In the genomic region with DNA sequence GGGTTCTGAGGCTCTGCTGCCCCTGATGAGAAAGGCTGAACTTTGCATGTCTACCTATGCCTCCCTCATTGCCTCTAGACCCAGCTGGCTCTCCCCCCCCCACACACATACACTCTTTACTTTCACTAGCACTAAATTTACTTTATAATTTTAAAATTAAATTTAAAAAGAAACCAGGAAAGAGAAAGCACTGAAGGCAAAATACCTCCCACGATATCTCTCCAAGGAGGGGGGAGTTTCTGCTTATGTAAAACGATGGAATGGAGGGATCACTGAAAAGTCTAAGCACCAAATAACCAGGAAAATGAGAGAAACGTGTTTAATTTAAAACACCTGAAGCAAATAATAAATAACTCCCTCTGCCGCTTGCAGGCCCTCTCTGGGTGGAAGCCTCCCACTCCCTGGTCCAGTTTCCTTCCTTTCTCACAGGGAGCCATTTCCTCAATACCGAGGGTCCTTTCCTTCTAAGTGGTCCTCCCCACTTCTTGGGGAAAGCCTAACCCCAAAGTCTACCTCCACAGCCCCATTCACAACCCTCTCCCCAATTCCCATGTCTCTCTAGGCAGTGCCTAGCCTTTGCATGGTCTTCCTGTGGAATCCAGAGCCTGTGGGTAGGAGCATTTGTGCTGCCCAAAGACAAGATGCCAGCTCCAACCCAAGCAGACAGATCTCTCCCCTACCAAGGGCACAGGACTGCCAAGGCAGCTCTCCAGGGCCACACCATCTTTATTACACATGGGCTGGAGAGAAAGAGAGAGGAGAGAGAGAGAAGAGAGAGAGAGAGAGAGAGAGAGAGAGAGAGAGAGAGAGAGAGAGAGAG, we compare ENCODE assay signal across 11 mouse cellular contexts. TPM values are rescaled to one million over a fixed set of nuclear protein-coding genes. Genes with fewer than 3 reads are reported as not detected.
A peak's percentile ranks its signal among the peaks of the same experiment; 100 is the strongest.
DNase-seq lines count a peak whose midpoint lies in the region; ATAC-seq lines count a peak whose summit lies in the region.
"Had no signal": no experiment of that assay in that cellular context is flagged by ENCODE, and none has a peak within 500 bp of the region (broad histone marks: within the 10 kb centered on the region; RNA-seq: fewer than 3 reads in every experiment).

No protein-coding gene starts in this region.

- H3K36me3 ChIP-seq in hindbrain, embryonic 15.5 days = no peaks in the 10 kb centered on the region
- no peaks in the 10 kb centered on the region for H3K36me3 ChIP-seq in hindbrain, embryonic 12.5 days
- H3K36me3 ChIP-seq in forebrain, embryonic 16.5 days (ENCODE audit: control insufficient read depth, insufficient read depth) = no peaks in the 10 kb centered on the region
- no peaks in the 10 kb centered on the region for H3K36me3 ChIP-seq in neural tube, embryonic 15.5 days
- H3K36me3 ChIP-seq: liver, embryonic 15.5 days had no signal

- peak; percentile 68 to 74 for DNase-seq in cerebellum, postnatal 10 days
- no peak for DNase-seq in cerebellum, postnatal 4 days (ENCODE audit: low spot score in 2 of 2)
- no peak for DNase-seq in right cerebral cortex, postnatal 10 days (ENCODE audit: low spot score in 2 of 2)
- no peak for DNase-seq in left cerebral cortex, postnatal 36 days (ENCODE audit: low spot score in 2 of 2)
- DNase-seq: lung, postnatal 4 days; spleen, adult 18-20 months had no signal

- no peak overlapping the region for H3K4me2 ChIP-seq in hindbrain, embryonic 15.5 days
- H3K4me2 ChIP-seq in hindbrain, embryonic 12.5 days (replicated peaks) = no peak overlapping the region
- peak overlapping the region; percentile 33 for H3K4me2 ChIP-seq in forebrain, embryonic 16.5 days (ENCODE audit: low read length)
- H3K4me2 ChIP-seq in neural tube, embryonic 15.5 days = no peak overlapping the region
- H3K4me2 ChIP-seq: liver, embryonic 15.5 days had no signal

- H3K4me3 ChIP-seq in hindbrain, embryonic 15.5 days = no peak overlapping the region
- no peak overlapping the region for H3K4me3 ChIP-seq in hindbrain, embryonic 12.5 days
- no peak overlapping the region for H3K4me3 ChIP-seq in forebrain, embryonic 16.5 days (replicated peaks; ENCODE audit: low read length)
- H3K4me3 ChIP-seq in neural tube, embryonic 15.5 days (replicated peaks) = no peak overlapping the region
- H3K4me3 ChIP-seq: liver, embryonic 15.5 days had no signal

- no peaks in the 10 kb centered on the region for H3K9me3 ChIP-seq in hindbrain, embryonic 15.5 days
- no peaks in the 10 kb centered on the region for H3K9me3 ChIP-seq in hindbrain, embryonic 12.5 days (replicated peaks)
- H3K9me3 ChIP-seq in forebrain, embryonic 16.5 days (ENCODE audit: control insufficient read depth, low read length) = no peaks in the 10 kb centered on the region
- no peaks in the 10 kb centered on the region for H3K9me3 ChIP-seq in neural tube, embryonic 15.5 days (replicated peaks)
- H3K9me3 ChIP-seq: liver, embryonic 15.5 days had no signal

- H3K4me1 ChIP-seq in hindbrain, embryonic 15.5 days (replicated peaks) = peaks cover 55% of the 10 kb centered on the region
- peaks cover 39% of the 10 kb centered on the region for H3K4me1 ChIP-seq in hindbrain, embryonic 12.5 days
- H3K4me1 ChIP-seq in forebrain, embryonic 16.5 days (replicated peaks; ENCODE audit: control insufficient read depth, insufficient read depth, low read length) = peaks cover 64% of the 10 kb centered on the region
- peaks cover 69% of the 10 kb centered on the region for H3K4me1 ChIP-seq in neural tube, embryonic 15.5 days

- WGBS in hindbrain, embryonic 15.5 days = 25% methylated on average over 5 of the region's 5 CpGs
- WGBS in hindbrain, embryonic 12.5 days = 8% methylated on average over 5 of the region's 5 CpGs
- 37% methylated on average over 5 of the region's 5 CpGs for WGBS in forebrain, embryonic 16.5 days
- WGBS in neural tube, embryonic 15.5 days = 22% methylated on average over 5 of the region's 5 CpGs

- peaks cover 71% of the 10 kb centered on the region for H3K27me3 ChIP-seq in hindbrain, embryonic 15.5 days
- H3K27me3 ChIP-seq in hindbrain, embryonic 12.5 days = peaks cover 100% of the 10 kb centered on the region
- peaks cover 7% of the 10 kb centered on the region for H3K27me3 ChIP-seq in forebrain, embryonic 16.5 days (replicated peaks; ENCODE audit: control insufficient read depth, insufficient read depth, low read length)
- peaks cover 83% of the 10 kb centered on the region for H3K27me3 ChIP-seq in neural tube, embryonic 15.5 days (replicated peaks)

- ATAC-seq in hindbrain, embryonic 15.5 days (ENCODE audit: low FRiP score, low read depth) = no peak
- ATAC-seq in hindbrain, embryonic 12.5 days (ENCODE audit: low FRiP score) = no peak
- ATAC-seq in forebrain, embryonic 16.5 days = no peak
- ATAC-seq in neural tube, embryonic 15.5 days (ENCODE audit: low FRiP score) = no peak

- peak overlapping the region; percentile 57 for H3K27ac ChIP-seq in hindbrain, embryonic 15.5 days (replicated peaks)
- H3K27ac ChIP-seq in hindbrain, embryonic 12.5 days = no peak overlapping the region
- peak overlapping the region; percentile 93 for H3K27ac ChIP-seq in forebrain, embryonic 16.5 days (ENCODE audit: low read length)
- H3K27ac ChIP-seq in neural tube, embryonic 15.5 days (replicated peaks) = peak overlapping the region; percentile 41
- H3K27ac ChIP-seq: liver, embryonic 15.5 days had no signal

- no peak overlapping the region for H3K9ac ChIP-seq in hindbrain, embryonic 15.5 days
- no peak overlapping the region for H3K9ac ChIP-seq in hindbrain, embryonic 12.5 days
- H3K9ac ChIP-seq in forebrain, embryonic 16.5 days (replicated peaks; ENCODE audit: low read depth, low read length) = peak overlapping the region; percentile 50
- H3K9ac ChIP-seq in neural tube, embryonic 15.5 days (replicated peaks) = no peak overlapping the region
- H3K9ac ChIP-seq: liver, embryonic 15.5 days had no signal

- intact Hi-C loops in left cerebral cortex, postnatal 36 days (cut with DNase I) = no loop called here

RNA-seq across cellular contexts. Expression of gene Nfix, which starts 18.2 kb away (rescaled TPM):
- polyA plus RNA-seq in hindbrain, embryonic 15.5 days (2015; fragmentation: Nextera tagmentation; extraction: Ambion mirVana) = 71.2 and 87.6 TPM in 2 replicates
- polyA plus RNA-seq in hindbrain, embryonic 12.5 days (2016; fragmentation: Nextera tagmentation; extraction: Ambion mirVana) = 11.6 and 14.2 TPM in 2 replicates
- 440 and 546 TPM in 2 replicates for polyA plus RNA-seq in forebrain, embryonic 16.5 days (2015; fragmentation: Nextera tagmentation; extraction: Ambion mirVana)
- polyA plus RNA-seq in neural tube, embryonic 15.5 days (2015; fragmentation: Nextera tagmentation; extraction: Ambion mirVana) = 60.3 and 70.5 TPM in 2 replicates
- total RNA-seq in left cerebral cortex, postnatal 36 days (2021) = 100 to 1,000 TPM; 303 to 353 TPM

RNA-seq across cellular contexts. Expression of gene Dand5, which starts 40.7 kb away (rescaled TPM):
- 14.0 and 15.1 TPM in 2 replicates for polyA plus RNA-seq in hindbrain, embryonic 15.5 days (2015; fragmentation: Nextera tagmentation; extraction: Ambion mirVana)
- 6.6 and 7.1 TPM in 2 replicates for polyA plus RNA-seq in hindbrain, embryonic 12.5 days (2016; fragmentation: Nextera tagmentation; extraction: Ambion mirVana)
- polyA plus RNA-seq in forebrain, embryonic 16.5 days (2015; fragmentation: Nextera tagmentation; extraction: Ambion mirVana) = 8.2 and 8.7 TPM in 2 replicates
- 15.7 and 17.2 TPM in 2 replicates for polyA plus RNA-seq in neural tube, embryonic 15.5 days (2015; fragmentation: Nextera tagmentation; extraction: Ambion mirVana)
- total RNA-seq in left cerebral cortex, postnatal 36 days (2021) = 10 to 100 TPM; 10.3 to 10.9 TPM

RNA-seq across cellular contexts. Expression of gene Gadd45gip1, which starts 49.4 kb away (rescaled TPM):
- 39.7 and 40.6 TPM in 2 replicates for polyA plus RNA-seq in hindbrain, embryonic 15.5 days (2015; fragmentation: Nextera tagmentation; extraction: Ambion mirVana)
- polyA plus RNA-seq in hindbrain, embryonic 12.5 days (2016; fragmentation: Nextera tagmentation; extraction: Ambion mirVana) = 35.7 and 38.6 TPM in 2 replicates
- polyA plus RNA-seq in forebrain, embryonic 16.5 days (2015; fragmentation: Nextera tagmentation; extraction: Ambion mirVana) = 31.3 and 34.3 TPM in 2 replicates
- polyA plus RNA-seq in neural tube, embryonic 15.5 days (2015; fragmentation: Nextera tagmentation; extraction: Ambion mirVana) = 44.3 and 45.1 TPM in 2 replicates
- total RNA-seq in left cerebral cortex, postnatal 36 days (2021) = 10 to 100 TPM; 26.3 to 26.9 TPM

RNA-seq across cellular contexts. Expression of gene Rad23a, which starts 58.6 kb away (rescaled TPM):
- polyA plus RNA-seq in hindbrain, embryonic 15.5 days (2015; fragmentation: Nextera tagmentation; extraction: Ambion mirVana) = 79.1 and 85.9 TPM in 2 replicates
- 88.8 and 101 TPM in 2 replicates for polyA plus RNA-seq in hindbrain, embryonic 12.5 days (2016; fragmentation: Nextera tagmentation; extraction: Ambion mirVana)
- 84.8 and 86.5 TPM in 2 replicates for polyA plus RNA-seq in forebrain, embryonic 16.5 days (2015; fragmentation: Nextera tagmentation; extraction: Ambion mirVana)
- polyA plus RNA-seq in neural tube, embryonic 15.5 days (2015; fragmentation: Nextera tagmentation; extraction: Ambion mirVana) = 71.3 and 98.0 TPM in 2 replicates
- 10 to 100 TPM; 77.9 to 78.8 TPM for total RNA-seq in left cerebral cortex, postnatal 36 days (2021)

RNA-seq across cellular contexts. Expression of gene G430095P16Rik, which starts 59.1 kb away (rescaled TPM):
- 1.2 and 1.7 TPM in 2 replicates for polyA plus RNA-seq in hindbrain, embryonic 15.5 days (2015; fragmentation: Nextera tagmentation; extraction: Ambion mirVana)
- polyA plus RNA-seq in hindbrain, embryonic 12.5 days (2016; fragmentation: Nextera tagmentation; extraction: Ambion mirVana) = 3.0 and 3.6 TPM in 2 replicates
- polyA plus RNA-seq in forebrain, embryonic 16.5 days (2015; fragmentation: Nextera tagmentation; extraction: Ambion mirVana) = 2.0 and 2.2 TPM in 2 replicates
- 1.4 and 1.8 TPM in 2 replicates for polyA plus RNA-seq in neural tube, embryonic 15.5 days (2015; fragmentation: Nextera tagmentation; extraction: Ambion mirVana)
- total RNA-seq in left cerebral cortex, postnatal 36 days (2021) = not detected

Comparison
In these comparisons a context has a peak if more than half of its experiments do, and no peak if none do; other contexts are left out.
1. DNase-seq: peak in cerebellum, postnatal 10 days (2 of 2); none in cerebellum, postnatal 4 days (0 of 2), right cerebral cortex, postnatal 10 days (0 of 2) and left cerebral cortex, postnatal 36 days (0 of 2).